Mouse (Mus musculus): ENCODE measurements around the gene Tec.

- TF ChIP-seq ZC3H11A (IDR thresholded peaks at IDR 0.05; ENCODE audit: borderline replicate concordance, low read depth, low read length): no peak
- no peak for TF ChIP-seq HCFC1 (IDR thresholded peaks at IDR 0.05; ENCODE audit: borderline replicate concordance, insufficient read depth, low read length)
- no peak for TF ChIP-seq MAFK (IDR thresholded peaks at IDR 0.05; ENCODE audit: insufficient read depth, low read depth, low read length)
Measured at GRCm38 (mm10) chr5:72798563-72798962, 69.7 kb downstream of the Tec start.

Measured in ES-E14 (cell line).